Mouse (Mus musculus) adrenal gland, adult (tissue): ENCODE measurements at regions not wholly inside any gene's neighbourhood (a gene's known extent, or its start where the extent isn't known, plus 50 kb on each side); places are given as distances from the start of the nearest gene placed in this dataset.
"Not testable (repeated sequence)": the region's sequence is repeated elsewhere in the genome, so short reads cannot be mapped to it uniquely, and the experiment has no call there.

Experiments used
- DNase-seq, 2 experiments: peaks; one replicate each; pipeline ENCODE4 v3.0.0; 2022 to 2023; ENCODE audit warnings: low spot score in 1 of 2; ENCODE audit not compliant: inconsistent age in 2 of 2

DNA sequence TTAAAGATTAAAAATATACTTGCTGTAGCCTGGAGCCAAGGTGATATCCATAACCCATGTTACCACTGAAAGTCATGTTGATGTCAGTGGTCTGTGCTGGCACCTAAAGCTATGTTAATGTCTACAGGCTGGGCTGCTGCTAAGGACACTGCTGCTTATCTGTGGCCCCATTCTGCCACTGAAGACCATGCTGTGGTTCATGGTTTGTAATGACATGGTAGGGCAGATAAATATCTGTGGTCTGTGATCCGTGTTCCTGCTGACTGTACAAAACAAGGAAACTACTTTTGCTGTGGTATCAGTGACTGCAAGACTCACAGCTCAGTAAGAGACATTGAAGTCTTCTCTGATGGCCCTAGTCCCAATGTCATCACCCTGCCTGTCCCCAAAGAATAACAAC is 245.7 kb downstream of the Slco4c1 start:
- DNase-seq, result no peak

- DNase-seq, result not testable (repeated sequence)
Measured at GRCm38 (mm10) chr1:96625326-96625725, 246.6 kb downstream of the Slco4c1 start.

- DNase-seq, result no peak
Measured at GRCm38 (mm10) chr1:96596141-96596540, 275.8 kb downstream of the Slco4c1 start.

GRCm38 (mm10) chr1:96569281-96569680 is 302.7 kb downstream of the Slco4c1 start:
- no peak for DNase-seq

DNA sequence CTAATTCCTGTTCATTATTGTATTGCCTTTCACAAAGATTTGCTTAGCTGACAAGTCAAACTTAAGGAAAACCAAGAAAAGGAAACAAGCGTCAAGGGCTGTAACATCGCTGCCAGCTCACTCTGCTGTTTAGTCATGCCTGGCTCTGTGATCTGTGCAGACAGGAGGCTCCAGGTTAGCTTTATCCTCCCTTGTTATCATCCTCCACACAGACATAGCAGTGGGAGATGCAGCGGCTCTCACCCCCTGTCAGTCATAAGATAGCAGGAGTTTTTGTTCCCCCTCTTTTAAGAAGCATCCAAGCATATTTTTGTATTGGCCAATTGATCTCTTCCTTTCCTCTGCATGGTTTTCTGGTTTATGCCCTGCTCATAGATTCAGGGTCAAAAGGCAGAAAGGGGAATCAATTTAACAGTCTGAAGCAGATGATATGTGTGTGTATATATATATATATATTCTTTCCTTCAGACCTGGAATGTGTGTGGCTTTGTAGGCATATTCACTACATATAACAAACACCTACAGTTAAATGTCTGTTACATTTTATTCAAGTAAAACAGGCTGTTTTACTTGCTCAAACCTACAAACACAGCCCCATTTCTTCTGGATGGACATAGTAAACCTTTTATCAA is 308.6 kb downstream of the Slco4c1 start:
- DNase-seq, result no peak

DNA sequence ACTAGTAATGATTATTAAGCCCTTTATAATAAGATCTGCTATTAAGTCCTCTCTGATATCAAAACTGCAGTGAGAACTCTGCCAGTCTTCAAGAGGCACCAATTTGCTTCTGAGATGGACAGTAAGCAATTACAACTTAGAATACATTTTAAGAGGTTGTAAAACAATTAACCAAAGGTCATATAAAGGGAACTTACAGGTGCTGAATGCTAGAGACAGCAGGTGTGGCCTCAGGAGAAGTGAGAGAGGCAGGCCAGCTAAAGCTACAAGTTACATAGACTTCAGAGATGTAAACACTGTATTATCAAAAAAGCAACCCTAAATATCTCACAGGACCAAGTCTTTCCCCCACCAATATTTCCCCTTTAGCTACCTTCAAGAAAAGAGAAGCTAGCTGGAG is 315.7 kb downstream of the Slco4c1 start:
- DNase-seq, result no peak

- DNase-seq, result peak in 1 of 2 experiments; percentile 48
Measured at GRCm38 (mm10) chr1:96519347-96519746, 352.6 kb downstream of the Slco4c1 start.

DNA sequence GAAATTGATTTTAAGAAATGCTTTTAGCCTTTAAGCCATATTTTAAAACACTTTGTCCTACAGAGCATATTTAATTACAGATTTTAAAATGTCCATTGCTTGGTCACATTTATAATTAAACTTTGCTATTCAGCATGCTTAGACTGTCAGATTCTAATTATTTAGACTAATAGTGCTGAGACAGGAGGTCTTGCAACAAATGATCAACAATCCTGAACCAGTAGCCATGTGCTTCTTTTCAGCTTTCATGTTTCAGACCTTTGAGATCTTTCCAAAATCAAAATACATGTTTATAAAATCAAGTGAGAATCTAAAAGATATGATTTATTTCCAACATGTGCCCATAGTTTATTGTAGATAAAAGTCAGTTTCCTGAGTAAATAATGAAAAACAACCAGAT is 371.0 kb downstream of the Slco4c1 start:
- DNase-seq, result no peak

DNA sequence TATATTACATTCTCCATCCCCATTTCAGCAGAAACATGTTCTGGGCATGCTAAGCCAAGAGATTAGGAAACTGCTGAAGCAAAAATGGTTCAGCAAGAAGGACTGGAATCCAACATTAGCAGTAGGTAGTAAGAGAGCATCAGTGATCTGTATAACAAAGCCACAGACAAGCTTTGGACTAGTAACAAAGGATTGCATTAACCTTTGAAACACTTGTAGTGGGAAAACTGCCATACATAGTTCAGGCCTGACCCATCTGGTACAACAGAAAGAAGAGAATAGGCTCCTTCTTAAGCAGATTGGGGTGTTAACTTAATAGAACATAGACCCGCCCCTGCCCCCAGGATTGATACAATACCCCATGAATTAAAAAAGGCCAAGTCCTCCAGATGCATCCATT is 389.2 kb downstream of the Slco4c1 start:
- no peak for DNase-seq

DNA sequence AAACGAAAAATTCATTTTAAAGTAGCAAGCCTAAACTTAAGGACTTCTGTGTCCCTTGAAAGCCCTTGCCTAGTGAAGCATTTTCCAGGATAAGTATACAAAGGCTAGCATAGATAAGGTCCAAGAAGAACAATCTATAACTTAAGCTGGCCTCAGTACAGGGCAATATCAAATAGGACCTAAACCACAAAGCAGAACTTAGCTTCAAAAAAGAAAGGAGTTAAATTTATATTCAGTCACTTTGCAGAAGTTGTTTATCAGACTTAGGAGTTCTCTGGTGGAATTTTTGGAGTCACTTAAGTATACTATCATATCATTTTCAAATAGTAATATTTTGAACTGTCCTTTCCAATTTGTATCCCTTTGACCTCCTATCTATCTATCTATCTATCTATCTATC is 421.1 kb downstream of the Slco4c1 start:
- DNase-seq, result no peak

DNA sequence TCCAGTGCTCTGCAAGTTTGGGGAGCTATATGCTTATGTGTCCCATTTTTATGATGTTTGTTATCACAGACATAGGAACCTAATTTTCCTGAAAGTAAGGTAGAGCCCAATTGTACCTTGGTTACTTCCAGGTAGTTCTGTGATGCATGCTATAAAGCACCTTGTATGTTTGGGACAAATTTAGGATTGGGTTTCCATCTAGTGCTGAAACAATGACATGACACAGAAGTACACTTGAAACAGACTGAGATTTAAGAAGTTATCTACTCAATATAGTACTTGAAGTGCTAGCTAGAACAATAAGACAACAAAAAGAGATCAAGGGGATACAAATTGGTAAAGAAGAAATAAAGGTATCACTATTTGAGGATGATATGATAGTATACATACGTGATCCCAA is 426.8 kb downstream of the Slco4c1 start:
- no peak for DNase-seq

GRCm38 (mm10) chr1:96433057-96433456 is 438.9 kb downstream of the Slco4c1 start:
- no peak for DNase-seq

DNA sequence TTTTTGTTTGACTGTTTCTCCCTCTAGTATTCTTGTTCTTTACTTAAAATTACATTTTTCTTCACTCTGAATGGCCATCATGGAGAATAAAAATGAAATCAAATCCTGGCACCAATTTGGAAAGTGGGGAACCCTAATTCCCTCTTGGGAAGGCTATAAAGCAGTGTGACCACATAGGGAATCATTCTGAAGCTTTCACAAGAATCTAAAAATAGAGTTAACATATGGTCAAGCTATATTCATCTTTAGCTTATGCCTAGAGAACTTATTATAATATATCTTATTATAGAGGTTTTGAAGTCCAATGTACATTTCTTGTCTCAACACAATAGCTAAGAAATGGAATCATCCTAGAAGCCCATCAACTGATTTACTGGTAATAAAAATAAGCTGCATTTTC is 448.5 kb downstream of the Slco4c1 start:
- DNase-seq, result no peak

DNA sequence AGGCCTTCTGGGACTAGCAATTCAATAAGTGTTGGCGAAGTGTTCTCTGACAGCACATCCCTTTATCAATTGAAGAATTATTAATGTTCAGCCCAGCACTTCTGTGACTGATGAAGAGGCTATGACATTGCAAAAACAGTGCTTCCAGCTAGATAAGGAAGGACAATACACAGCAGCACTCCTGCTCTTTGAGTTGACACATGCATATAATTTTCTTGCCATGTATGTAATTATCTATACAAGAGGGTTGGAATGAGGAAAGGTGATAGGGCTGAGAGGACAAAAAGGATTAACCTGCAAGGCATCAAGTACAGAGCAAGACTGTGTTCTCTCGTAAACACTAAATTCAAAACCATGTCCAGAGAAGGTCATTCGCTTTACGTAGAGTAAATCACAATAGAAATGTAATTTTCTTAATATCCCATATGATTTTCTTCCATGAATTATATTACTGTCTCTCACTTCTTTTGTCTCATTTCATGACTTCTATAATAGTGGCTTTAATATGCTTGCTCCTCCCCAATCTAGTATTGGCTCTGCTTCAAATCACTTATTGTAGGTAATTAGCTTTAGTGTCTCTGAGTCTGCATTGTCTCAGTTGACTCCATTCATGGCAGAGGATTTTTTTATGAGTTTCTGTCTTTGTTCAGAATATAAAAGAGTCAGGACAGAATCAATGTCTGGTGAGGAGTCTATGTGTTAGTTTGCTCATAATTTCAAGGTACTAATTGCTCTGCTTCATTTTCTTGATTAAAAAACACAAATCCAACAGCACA is 460.9 kb downstream of the Slco4c1 start:
- no peak for DNase-seq

GRCm38 (mm10) chr1:96397982-96398381 is 474.0 kb downstream of the Slco4c1 start:
- DNase-seq, result no peak

DNA sequence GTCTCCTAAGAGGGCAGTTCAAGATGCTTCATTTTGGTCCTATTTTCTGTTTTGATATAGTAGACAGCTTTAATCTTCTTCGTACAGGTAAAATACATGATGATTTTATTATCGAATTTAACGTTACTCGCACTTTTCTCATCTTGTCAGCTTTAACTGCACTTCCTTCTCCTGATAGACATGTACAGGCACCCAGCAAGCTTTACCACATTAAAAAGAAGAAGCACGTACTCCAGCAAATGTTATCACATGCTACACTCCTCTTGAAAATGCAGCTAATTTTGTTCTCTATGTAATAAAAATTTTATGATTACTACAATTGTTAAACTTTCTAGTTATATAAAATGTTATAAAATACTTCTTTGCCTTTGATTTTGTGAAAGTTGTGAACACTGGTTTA is 483.6 kb downstream of the Slco4c1 start:
- no peak for DNase-seq

DNA sequence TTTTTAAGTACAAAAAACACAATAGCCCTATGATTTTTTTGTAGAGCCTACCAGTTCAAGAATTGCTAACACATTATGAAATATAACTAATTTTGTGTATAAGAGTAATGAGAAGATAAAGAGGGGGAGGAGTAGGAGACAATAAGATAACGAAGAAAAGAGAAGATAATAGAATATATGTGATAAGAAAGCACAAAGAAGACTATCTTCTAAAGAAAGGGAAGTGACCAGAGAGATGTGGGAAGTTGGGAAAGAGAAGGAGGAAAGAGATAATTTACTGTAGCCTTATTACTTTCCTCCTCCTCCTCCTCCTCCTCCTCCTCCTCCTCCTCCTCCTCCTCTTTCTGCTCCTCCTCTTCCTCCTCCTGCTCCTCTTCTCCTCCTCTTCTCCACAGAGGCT is 486.1 kb downstream of the Slco4c1 start:
- no peak for DNase-seq

- peak; percentile 2 to 18 for DNase-seq
Measured at GRCm38 (mm10) chr1:96362713-96363441, 509.1 kb downstream of the Slco4c1 start.

DNA sequence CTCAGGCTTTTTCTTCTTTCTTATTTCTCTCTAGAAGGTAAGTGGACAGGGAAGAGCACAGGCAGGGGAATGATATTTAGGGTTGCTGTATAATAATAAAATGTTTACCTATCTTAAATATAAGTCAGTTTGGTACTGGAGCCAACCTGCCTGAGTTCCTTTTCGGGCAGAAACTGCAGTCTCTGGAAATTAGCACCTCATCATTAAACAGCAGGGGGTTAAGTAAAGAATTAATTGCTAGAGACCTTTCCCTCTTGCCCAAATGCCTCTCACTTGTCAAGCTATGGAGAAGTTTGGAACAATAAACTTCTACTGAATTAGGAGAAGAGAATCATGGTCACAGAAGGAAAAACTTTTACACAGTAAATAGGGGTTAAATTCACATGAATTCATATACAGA is 524.7 kb downstream of the Slco4c1 start:
- no peak for DNase-seq

DNA sequence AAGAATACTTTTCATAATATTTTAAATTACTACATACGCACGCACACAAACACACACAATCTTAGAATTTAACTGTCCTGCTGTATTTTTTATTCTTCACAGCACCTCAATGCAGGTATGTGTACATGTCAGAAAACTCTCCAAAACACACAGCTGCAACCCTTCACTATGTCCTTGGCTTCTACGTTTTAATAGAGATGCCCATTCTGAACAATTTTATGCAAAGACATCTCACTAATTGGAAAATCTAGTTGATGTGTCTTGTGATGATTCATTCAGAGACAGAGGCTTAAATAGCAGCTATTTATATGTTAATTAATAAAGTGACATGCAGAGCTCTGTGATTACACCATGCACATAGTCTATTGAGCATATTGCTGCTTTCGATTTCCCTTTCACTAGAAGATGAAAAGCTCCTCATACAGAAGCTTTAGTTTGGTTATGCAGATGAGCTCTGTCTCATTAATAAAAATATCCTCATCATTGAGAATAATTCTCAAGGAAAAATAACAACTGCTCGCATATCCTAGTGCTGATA is 525.4 kb downstream of the Slco4c1 start:
- no peak for DNase-seq

- no peak for DNase-seq
Measured at GRCm38 (mm10) chr1:96315721-96316120, 556.2 kb downstream of the Slco4c1 start.

GRCm38 (mm10) chr1:96301238-96301637 is 570.7 kb downstream of the Slco4c1 start:
- DNase-seq, result no peak
